In genomic region chr5:127017971-127018370, GRCm38 (mm10) we compare ENCODE assay signal across 24 mouse cellular contexts.
DNase-seq lines count a peak whose midpoint lies in the region; TF ChIP-seq lines count a peak whose summit lies in the region.
"Had no signal": no experiment of that assay in that cellular context is flagged by ENCODE, and none has a peak within 500 bp of the region (broad histone marks: within the 10 kb centered on the region; RNA-seq: fewer than 3 reads in every experiment).

No protein-coding gene starts in this region.

- TF ChIP-seq CTCF in cerebellum, adult 2 months (IDR thresholded peaks at IDR 0.05; ENCODE audit: borderline replicate concordance, insufficient read depth, low read depth, low read length): no peak

- peaks cover 4% of the 10 kb centered on the region; the same call in 1 of the 2 replicates for H3K4me1 ChIP-seq in cerebellum, adult 2 months (ENCODE audit: control insufficient read depth, insufficient read depth, low read length)
- H3K4me1 ChIP-seq: forebrain, embryonic 12.5 days; kidney, embryonic 15.5 days; neural tube, embryonic 12.5 days had no signal

- intact Hi-C loops in heart, postnatal 25 days (cut with DNase I): no loop called here
- intact Hi-C loops in left cerebral cortex, postnatal 4 days (cut with DNase I): no loop called here
- intact Hi-C loops in left cerebral cortex, postnatal 10 days (cut with DNase I): no loop called here

- no peaks in the 10 kb centered on the region for H3K27me3 ChIP-seq in cerebellum, adult 2 months (ENCODE audit: control insufficient read depth, insufficient read depth, low read length)
- H3K27me3 ChIP-seq: embryonic facial prominence, embryonic 15.5 days; forebrain, embryonic 12.5 days; kidney, embryonic 15.5 days; neural tube, embryonic 12.5 days had no signal

- no peak for TF ChIP-seq POLR2A in cerebellum, adult 2 months (IDR thresholded peaks at IDR 0.05; ENCODE audit: borderline replicate concordance, insufficient read depth, low read length)

- WGBS in cerebellum, adult 2 months: 4% methylated on average over 4 of the region's 4 CpGs

- H3K27ac ChIP-seq in cerebellum, adult 2 months (ENCODE audit: insufficient read depth, low read length): no peak overlapping the region
- H3K27ac ChIP-seq: embryonic facial prominence, embryonic 15.5 days; forebrain, embryonic 12.5 days; kidney, embryonic 15.5 days; liver, embryonic 14.5 days; neural tube, embryonic 12.5 days; stomach, postnatal 0 days had no signal

- peak; percentile 36 to 63 for DNase-seq in cerebellum, adult 2 months
- no peak for DNase-seq in cerebellum, adult 8-10 months
- DNase-seq in heart, adult 11 months: peak; percentile 81
- DNase-seq in heart, postnatal 25 days (ENCODE audit: low spot score): no peak
- peak; percentile 9 for DNase-seq in left cerebral cortex, postnatal 4 days
- DNase-seq in left cerebral cortex, postnatal 10 days (ENCODE audit: extremely low spot score in 1 of 2, low spot score in 2 of 2): no peak
- DNase-seq in gastrocnemius, postnatal 4 days (ENCODE audit: low spot score in 2 of 2): no peak
- DNase-seq: adrenal gland, adult 8-10 months; forebrain, postnatal 0 days; heart, postnatal 14 days; layer of hippocampus, postnatal 36 days; liver; lung, adult 2 months; lung, postnatal 10 days; right cerebral cortex, postnatal 4 days; thymus, adult 18-20 months; thymus, postnatal 25 days had no signal

- H3K4me3 ChIP-seq in cerebellum, adult 2 months (replicated peaks; ENCODE audit: insufficient read depth, low read depth, low read length): no peak overlapping the region
- H3K4me3 ChIP-seq: embryonic facial prominence, embryonic 15.5 days; forebrain, embryonic 12.5 days; kidney, embryonic 15.5 days; myocyte; neural tube, embryonic 12.5 days had no signal

Comparison
In these comparisons a context has a peak if more than half of its experiments do, and no peak if none do; other contexts are left out.
1. DNase-seq: peak in cerebellum, adult 2 months (2 of 2), heart, adult 11 months (single experiment) and left cerebral cortex, postnatal 4 days (single experiment); none in cerebellum, adult 8-10 months (single experiment), heart, postnatal 25 days (single experiment), left cerebral cortex, postnatal 10 days (0 of 2) and gastrocnemius, postnatal 4 days (0 of 2).